Mouse (Mus musculus) bone marrow macrophage, adult 2 months (primary cell): ENCODE results near the gene Ugt1a10. TPM values are rescaled to one million over a fixed set of nuclear protein-coding genes. Genes with fewer than 3 reads are reported as not detected.
"Not testable (repeated sequence)": the region's sequence is repeated elsewhere in the genome, so short reads cannot be mapped to it uniquely, and the experiment has no call there.

Experiments
- H3K27ac ChIP-seq: 2 replicates; pipeline ENCODE4 v1.5.1; 2012; ENCODE audit warnings: low read depth, low read length; ENCODE audit not compliant: insufficient read depth
- H3K4me1 ChIP-seq: 2 replicates; pipeline ENCODE4 v1.6.1; 2012; ENCODE audit warnings: low read length; ENCODE audit not compliant: control insufficient read depth, insufficient read depth
- H3K4me3 ChIP-seq: 2 replicates; pipeline ENCODE4 v1.5.1; 2012; ENCODE audit warnings: mild to moderate bottlenecking, low read length, moderate library complexity; ENCODE audit not compliant: insufficient read depth
- CTCF ChIP-seq: IDR thresholded peaks from 2 replicates; pipeline ENCODE4 v1.5.1; 2012; ENCODE audit warnings: low read depth, mild to moderate bottlenecking, low read length, moderate library complexity
- POLR2A ChIP-seq: IDR thresholded peaks from 2 replicates; pipeline ENCODE4 v1.6.1; 2012; ENCODE audit warnings: mild to moderate bottlenecking, low read depth, low read length, borderline replicate concordance
- polyA plus RNA-seq: library from polyadenylated mRNA; stranded (reverse); fragments of >200 nt; gene quantifications from 2 replicates; pipeline ENCODE4 v1.2.4, GENCODE M21; 2012; ENCODE audit not compliant: missing spikeins, insufficient read depth, insufficient read length

Ugt1a10 gene
- polyA plus RNA-seq, 1 experiment, result not detected

- TF ChIP-seq CTCF, result no peak
- no peak for TF ChIP-seq POLR2A
- Histone ChIP-seq H3K27ac (peak overlapping the region; percentile 65), H3K4me1 (peaks cover 14% of the 10 kb centered on the region), H3K4me3 (no peak overlapping the region)
These were observed 103.2 kb downstream of the Ugt1a10 start for GRCm38 (mm10) chr1:88158430-88158829.

GRCm38 (mm10) chr1:88165711-88166110 is 110.5 kb downstream of the Ugt1a10 start, which contains the start of gene Ugt1a5:
Gene Ugt1a5 (plus strand): TSS chr1:88166012.
- TF ChIP-seq POLR2A (no peak), CTCF (no peak)
- no peak within 1 kb of the TSS for H3K4me3 ChIP-seq
- no peak within 1 kb of the TSS for H3K27ac ChIP-seq
- peaks cover 4% of the 10 kb centered on the region for H3K4me1 ChIP-seq

- H3K4me1 ChIP-seq, H3K4me3 ChIP-seq, H3K27ac ChIP-seq: not testable (repeated sequence)
These were observed 117.0 kb downstream of the Ugt1a10 start for GRCm38 (mm10) chr1:88172190-88172589.

GRCm38 (mm10) chr1:88179657-88180056 is 124.5 kb downstream of the Ugt1a10 start:
- Histone ChIP-seq H3K4me1 (peaks cover 14% of the 10 kb centered on the region), H3K4me3 (no peak overlapping the region), H3K27ac (no peak overlapping the region)
- TF ChIP-seq POLR2A, result no peak
- TF ChIP-seq CTCF, result no peak

- H3K27ac ChIP-seq, result no peak overlapping the region
- peaks cover 7% of the 10 kb centered on the region for H3K4me1 ChIP-seq
- H3K4me3 ChIP-seq, result no peak overlapping the region
- TF ChIP-seq CTCF (no peak), POLR2A (no peak)
These were observed 131.2 kb downstream of the Ugt1a10 start for GRCm38 (mm10) chr1:88186325-88186935.

- H3K4me3 ChIP-seq, result no peak overlapping the region
- no peak overlapping the region for H3K27ac ChIP-seq
- TF ChIP-seq POLR2A (no peak), CTCF (no peak)
These were observed 136.9 kb downstream of the Ugt1a10 start for GRCm38 (mm10) chr1:88192136-88192535.

GRCm38 (mm10) chr1:88195687-88196086 is 140.5 kb downstream of the Ugt1a10 start:
- Histone ChIP-seq H3K4me1 (no peaks in the 10 kb centered on the region), H3K4me3 (no peak overlapping the region), H3K27ac (no peak overlapping the region)
- TF ChIP-seq POLR2A (no peak), CTCF (no peak)

More at GRCm38 (mm10) chr1:88192136-88192535, 136.9 kb downstream of the Ugt1a10 start:
- no peaks in the 10 kb centered on the region for H3K4me1 ChIP-seq

GRCm38 (mm10) chr1:88197443-88197842 is 142.3 kb downstream of the Ugt1a10 start:
- Histone ChIP-seq H3K4me1 (no peaks in the 10 kb centered on the region), H3K27ac (no peak overlapping the region), H3K4me3 (no peak overlapping the region)
- TF ChIP-seq POLR2A, result no peak
- TF ChIP-seq CTCF, result no peak

GRCm38 (mm10) chr1:88199996-88200395 is 144.8 kb downstream of the Ugt1a10 start:
- H3K27ac ChIP-seq, result no peak overlapping the region
- H3K4me1 ChIP-seq, result no peaks in the 10 kb centered on the region
- no peak for TF ChIP-seq POLR2A
- no peak for TF ChIP-seq CTCF
- H3K4me3 ChIP-seq, result no peak overlapping the region

GRCm38 (mm10) chr1:88200456-88200855 is 145.3 kb downstream of the Ugt1a10 start, which contains the start of gene Ugt1a2:
Gene Ugt1a2 (plus strand): TSS chr1:88200601.
- TF ChIP-seq POLR2A (no peak), CTCF (no peak)
- Histone ChIP-seq H3K4me1 (no peaks in the 10 kb centered on the region), H3K27ac (no peak within 1 kb of the TSS), H3K4me3 (no peak within 1 kb of the TSS)
